Mouse (Mus musculus) ES-E14 (cell line): ENCODE data around the gene Plcb3. TPM values are rescaled to one million over a fixed set of nuclear protein-coding genes. Genes with fewer than 3 reads are reported as not detected.

Source experiments
- DNase-seq: peaks from one replicate; pipeline ENCODE4 v3.0.0-alpha.2; 2013; ENCODE audit warnings: low read depth, low spot score
- H3K27ac ChIP-seq: 2 replicates; pipeline ENCODE4 v1.5.1; 2012; ENCODE audit warnings: low read depth, mild to moderate bottlenecking, low read length, moderate library complexity, mixed read lengths; ENCODE audit not compliant: poor library complexity, insufficient read depth, severe bottlenecking
- H3K36me3 ChIP-seq: 2 replicates; pipeline ENCODE4 v1.6.1; 2012; ENCODE audit warnings: mild to moderate bottlenecking, low read length, moderate library complexity, mixed read lengths; ENCODE audit not compliant: control insufficient read depth, poor library complexity, insufficient read depth, severe bottlenecking
- H3K4me1 ChIP-seq, 2 experiments: fragments of 150-350 bp in 1 of 2; sonication (generic) in 1 of 2; 2 replicates each; pipeline ENCODE4 v1.6.1; 2012; ENCODE audit warnings: low read length in 2 of 2, mild to moderate bottlenecking in 1 of 2, mixed read lengths in 1 of 2; ENCODE audit not compliant: control insufficient read depth in 2 of 2, insufficient read depth in 2 of 2, poor library complexity in 1 of 2
- H3K4me3 ChIP-seq, 2 experiments: fragments of 150-350 bp in 1 of 2; sonication (generic) in 1 of 2; 2 replicates each; pipeline ENCODE4 v1.5.1; 2012; ENCODE audit warnings: low read length in 2 of 2, low read depth in 1 of 2, mild to moderate bottlenecking in 1 of 2, mixed read lengths in 1 of 2; ENCODE audit not compliant: insufficient read depth in 1 of 2, poor library complexity in 1 of 2, severe bottlenecking in 1 of 2
- H3K9ac ChIP-seq: 2 replicates; pipeline ENCODE4 v1.6.1; 2012; ENCODE audit warnings: low read depth, mild to moderate bottlenecking, low read length, mixed read lengths; ENCODE audit not compliant: poor library complexity, insufficient read depth, severe bottlenecking
- H3K9me3 ChIP-seq: fragments of 150-350 bp; sonication (generic); 2 replicates; pipeline ENCODE4 v1.6.1; 2012; ENCODE audit warnings: low read depth, mild to moderate bottlenecking, low read length; ENCODE audit not compliant: control insufficient read depth, insufficient read depth
- CHD2 ChIP-seq: IDR thresholded peaks from 2 replicates; pipeline ENCODE4 v1.6.1; 2014; ENCODE audit warnings: mild to moderate bottlenecking, low read depth, low read length, inconsistent platforms
- HCFC1 ChIP-seq: IDR thresholded peaks from 2 replicates; pipeline ENCODE4 v1.6.1; 2012; ENCODE audit warnings: low read length, inconsistent platforms, borderline replicate concordance; ENCODE audit not compliant: insufficient read depth
- MAFK ChIP-seq: IDR thresholded peaks from 2 replicates; pipeline ENCODE4 v1.6.1; 2014; ENCODE audit warnings: mild to moderate bottlenecking, low read depth, low read length, inconsistent platforms; ENCODE audit not compliant: insufficient read depth
- ZC3H11A ChIP-seq: IDR thresholded peaks from 2 replicates; pipeline ENCODE4 v1.6.1; 2012; ENCODE audit warnings: low read depth, mild to moderate bottlenecking, inconsistent platforms, low read length, borderline replicate concordance
- ZNF384 ChIP-seq: IDR thresholded peaks from 2 replicates; pipeline ENCODE4 v1.6.1; 2012; ENCODE audit warnings: low read depth, low read length, inconsistent platforms
- in situ Hi-C, 2 experiments: fragments of 600-800 bp; cut with MboI; formaldehyde crosslinking; loops; one replicate each; pipeline ENCODE4 v1.15.1; 2025; ENCODE audit warnings: low sequenced_read_pairs in 2 of 2, inconsistent platforms in 1 of 2; ENCODE audit not compliant: unreplicated experiment in 2 of 2
- total RNA-seq: library from RNA; depleted of rRNA; stranded (reverse); fragments of 300-350 nt; gene quantifications from 2 replicates; pipeline ENCODE4 v1.2.3, GENCODE M21; 2012

The Plcb3 gene
- total RNA-seq, 1 experiment, result 42.3 TPM

GRCm38 (mm10) chr19:6983621-6984020, 7.4 kb upstream of the Plcb3 start:
- peaks cover 3 to 12% of the 10 kb centered on the region in 2 experiments; a peak in 3 of 4 replicates for H3K4me1 ChIP-seq

GRCm38 (mm10) chr19:6981465-6981864, 5.2 kb upstream of the Plcb3 start:
- Histone ChIP-seq H3K9ac (no peak overlapping the region), H3K9me3 (no peaks in the 10 kb centered on the region), H3K4me1 (peaks cover 3 to 17% of the 10 kb centered on the region in 2 experiments; a peak in 3 of 4 replicates), H3K36me3 (peaks cover 39% of the 10 kb centered on the region), H3K27ac (no peak overlapping the region), H3K4me3 (peak overlapping the region in 1 of 2 experiments; percentile 80; a peak in 1 of 4 replicates)
- in situ Hi-C loops, result no loop called here
- DNase-seq, result no peak
- TF ChIP-seq ZC3H11A, result no peak
- no peak for TF ChIP-seq MAFK
- TF ChIP-seq CHD2, result no peak
- no peak for TF ChIP-seq HCFC1
- TF ChIP-seq ZNF384, result no peak

More at GRCm38 (mm10) chr19:6983621-6984020, 7.4 kb upstream of the Plcb3 start:
- Histone ChIP-seq H3K4me3 (no peak overlapping the region), H3K36me3 (peaks cover 20% of the 10 kb centered on the region), H3K9ac (no peak overlapping the region), H3K9me3 (no peaks in the 10 kb centered on the region), H3K27ac (no peak overlapping the region)
- no peak for TF ChIP-seq CHD2
- TF ChIP-seq ZNF384, result no peak
- TF ChIP-seq HCFC1, result no peak
- TF ChIP-seq ZC3H11A, result no peak
- TF ChIP-seq MAFK, result no peak
- no peak for DNase-seq
- in situ Hi-C loops, result no loop called here

- no peak for TF ChIP-seq MAFK
- no peak for TF ChIP-seq HCFC1
- no peak for TF ChIP-seq ZC3H11A
- TF ChIP-seq CHD2, result 0 out of 2 replicates have a peak, but pooled peaks have one; percentile 33
- peaks cover 42% of the 10 kb centered on the region for H3K36me3 ChIP-seq
- peak within 1 kb of the TSS; percentile 90 for H3K27ac ChIP-seq
- peak within 1 kb of the TSS; percentile 97 for H3K9ac ChIP-seq
- H3K4me1 ChIP-seq, result peaks cover 3 to 15% of the 10 kb centered on the region in 2 experiments; a peak in 3 of 4 replicates
- no peaks in the 10 kb centered on the region for H3K9me3 ChIP-seq
- DNase-seq, result peak; percentile 98
- H3K4me3 ChIP-seq, result peak within 1 kb of the TSS; percentile 80 to 93
- in situ Hi-C loops, result no loop called here
Observed at GRCm38 (mm10) chr19:6980381-6981093, 4.3 kb upstream of the Plcb3 start, which contains the start of gene Fkbp2. TSS of gene Fkbp2 (minus strand) at chr19:6980501.

GRCm38 (mm10) chr19:6979486-6980380, 3.5 kb upstream of the Plcb3 start:
- H3K4me1 ChIP-seq, result peaks cover 3 to 13% of the 10 kb centered on the region in 2 experiments; a peak in 3 of 4 replicates
- H3K9ac ChIP-seq, result peak overlapping the region; percentile 97
- DNase-seq, result peak; percentile 100
- H3K36me3 ChIP-seq, result peaks cover 39% of the 10 kb centered on the region
- TF ChIP-seq ZNF384 (no peak), HCFC1 (no peak)
- in situ Hi-C loops, result no loop called here
- peak overlapping the region; percentile 80 to 93 for H3K4me3 ChIP-seq
- no peaks in the 10 kb centered on the region for H3K9me3 ChIP-seq
- H3K27ac ChIP-seq, result peak overlapping the region; percentile 90
